Mouse (Mus musculus) adrenal gland, postnatal 36 days (tissue): ENCODE results near the gene Inip. TPM values are rescaled to one million over a fixed set of nuclear protein-coding genes. Genes with fewer than 3 reads are reported as not detected.

Experiments
- DNase-seq, 2 experiments: peaks; one replicate each; pipeline ENCODE4 v3.0.0; 2021; ENCODE audit warnings: mixed read lengths in 1 of 2
- total RNA-seq, 2 experiments: library from RNA; stranded (reverse); gene quantifications; 2 replicates each; pipeline ENCODE4 v1.2.3; 2021

The Inip gene
- total RNA-seq, 2 experiments from 2014 or later: 14.0 to 18.1 TPM

GRCm38 (mm10) chr4:59772171-59772879, 29.1 kb downstream of the Inip start:
- peak; percentile 31 to 54 for DNase-seq

GRCm38 (mm10) chr4:59767717-59768116, 33.7 kb downstream of the Inip start:
- DNase-seq: no peak

- DNase-seq: peak in 1 of 2 experiments; percentile 39
Measured at GRCm38 (mm10) chr4:59765385-59766005, 35.9 kb downstream of the Inip start.

GRCm38 (mm10) chr4:59764950-59765349, 36.4 kb downstream of the Inip start:
- DNase-seq: no peak

- peak in 1 of 2 experiments; percentile 34 for DNase-seq
Measured at GRCm38 (mm10) chr4:59761365-59761729, 40.0 kb downstream of the Inip start.

- DNase-seq: peak; percentile 56 to 65
Measured at GRCm38 (mm10) chr4:59760636-59761364, 40.6 kb downstream of the Inip start.

- no peak for DNase-seq
Measured at GRCm38 (mm10) chr4:59760016-59760415, 41.4 kb downstream of the Inip start.

- no peak for DNase-seq
Measured at GRCm38 (mm10) chr4:59757452-59758435, 43.6 kb downstream of the Inip start.

- peak; percentile 90 for DNase-seq
Measured at GRCm38 (mm10) chr4:59756332-59757082, 44.9 kb downstream of the Inip start.

- peak; percentile 61 to 66 for DNase-seq
Measured at GRCm38 (mm10) chr4:59753491-59754140, 47.8 kb downstream of the Inip start.

- DNase-seq: no peak
Measured at GRCm38 (mm10) chr4:59739882-59740281, 61.5 kb downstream of the Inip start.

GRCm38 (mm10) chr4:59739321-59739720, 62.1 kb downstream of the Inip start:
- DNase-seq: no peak

- DNase-seq: no peak
Measured at GRCm38 (mm10) chr4:59731544-59731943, 69.8 kb downstream of the Inip start.

- DNase-seq: no peak
Measured at GRCm38 (mm10) chr4:59728839-59729238, 72.5 kb downstream of the Inip start.

GRCm38 (mm10) chr4:59727878-59728261, 73.5 kb downstream of the Inip start:
- no peak for DNase-seq

- DNase-seq: no peak
Measured at GRCm38 (mm10) chr4:59727187-59727877, 74.1 kb downstream of the Inip start.

GRCm38 (mm10) chr4:59726501-59726900, 74.9 kb downstream of the Inip start:
- DNase-seq: no peak

- no peak for DNase-seq
Measured at GRCm38 (mm10) chr4:59725579-59725978, 75.8 kb downstream of the Inip start.

GRCm38 (mm10) chr4:59721811-59722210, 79.6 kb downstream of the Inip start:
- DNase-seq: no peak
